Mouse (Mus musculus) embryonic stem cell, embryonic (primary cell): ENCODE results near the gene Gm38392.
"Not testable (repeated sequence)": the region's sequence is repeated elsewhere in the genome, so short reads cannot be mapped to it uniquely, and the experiment has no call there.

Experiments used
- CTCF ChIA-PET, 4 experiments: fragments of 300-600 bp in 2 of 4; fragments of 350-600 bp in 2 of 4; sonication (Branson Sonifier 250); formaldehyde crosslinking; loops; one replicate each; lab custom pipeline; 2022; ENCODE audit warnings: inconsistent platforms in 2 of 4; lab: Charles Lee
- POLR2A ChIA-PET, 4 experiments: fragments of 300-600 bp in 2 of 4; fragments of 350-600 bp in 2 of 4; sonication (Branson Sonifier 250); formaldehyde crosslinking; loops; one replicate each; lab custom pipeline; 2022; ENCODE audit warnings: antibody characterized with exemption in 4 of 4, inconsistent platforms in 1 of 4; lab: Charles Lee

The Gm38392 gene

DNA sequence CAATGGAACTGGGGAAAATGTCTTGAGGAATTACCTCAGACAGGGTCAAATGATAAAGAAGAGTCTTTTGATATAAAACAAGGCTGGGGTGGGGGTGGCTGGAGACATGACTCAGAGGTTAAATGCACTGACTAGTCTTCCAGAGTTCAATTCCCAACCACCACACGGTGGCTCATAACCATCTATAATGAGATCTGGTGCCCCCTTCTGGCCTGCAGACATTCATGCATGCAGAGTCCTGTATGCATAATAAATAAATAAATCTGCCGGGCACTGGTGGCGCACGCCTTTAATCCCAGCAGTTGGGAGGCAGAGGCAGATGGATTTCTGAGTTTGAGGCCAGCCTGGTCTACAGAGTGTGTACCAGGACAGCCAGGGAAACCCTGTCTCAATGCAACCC, 5.0 kb upstream of the Gm38392 start:
- CTCF ChIA-PET, result interaction anchor here in 1 of 4 experiments (1.2 kb wide), 1 partner anchor 46 kb away, joined by 5 read pairs; no protein-coding TSS in a partner anchor
- POLR2A ChIA-PET, result interaction anchor here in 2 of 4 experiments (0.6 to 12.8 kb wide), 6 partner anchors 14 to 147 kb away, joined by 3 to 237 read pairs (median 6); partner anchors contain the start of genes Smg5 (in 1 of the 2) and Tmem79 (in 1 of the 2)

- CTCF ChIA-PET, result interaction anchor here (0.5 to 2.0 kb wide), 8 partner anchors 8 to 46 kb away, joined by 3 to 6 read pairs (median 4); partner anchors contain the start of genes Cct3 (in 1 of the 4) and Tsacc (in 1 of the 4)
- POLR2A ChIA-PET, result interaction anchor here (0.5 to 12.8 kb wide), 32 partner anchors 9 to 915 kb away, joined by 3 to 237 read pairs (median 4); partner anchors contain the start of genes Cct3 (in 4 of the 4), Tsacc (in 4 of the 4), Glmp (in 2 of the 4) and Smg5 (in 2 of the 4)
Measured at GRCm38 (mm10) chr3:88288133-88288713, 1.2 kb upstream of the Gm38392 start.

DNA sequence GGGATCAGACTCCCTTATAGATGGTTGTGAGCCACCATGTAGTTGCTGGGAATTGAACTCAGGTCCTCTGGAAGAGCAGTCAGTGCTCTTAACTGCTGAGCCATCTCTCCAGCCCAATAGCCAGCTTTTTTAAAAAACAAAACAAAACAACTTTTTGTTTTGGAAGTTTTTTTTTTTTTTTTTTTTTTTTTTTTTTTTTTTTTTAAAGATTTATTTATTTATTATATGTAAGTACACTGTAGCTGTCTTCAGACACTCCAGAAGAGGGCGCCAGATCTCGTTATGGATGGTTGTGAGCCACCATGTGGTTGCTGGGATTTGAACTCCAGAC, 1.5 kb downstream of the Gm38392 start:
- POLR2A ChIA-PET, result interaction anchor here (0.6 to 12.8 kb wide), 42 partner anchors 8 to 351 kb away, joined by 3 to 237 read pairs (median 5); partner anchors contain the start of genes Cct3 (in 3 of the 4), Smg5 (in 3 of the 4), Tmem79 (in 3 of the 4) and Tsacc (in 3 of the 4)
- CTCF ChIA-PET, result interaction anchor here (0.6 to 1.3 kb wide), 9 partner anchors 9 to 1097 kb away, joined by 3 to 8 read pairs (median 3); partner anchors contain the start of genes Cct3 (in 2 of the 4) and Tsacc (in 2 of the 4)

GRCm38 (mm10) chr3:88284815-88285564, 2.0 kb downstream of the Gm38392 start:
- ChIA-PET POLR2A (interaction anchor here (0.5 to 12.8 kb wide), 47 partner anchors 8 to 352 kb away, joined by 3 to 237 read pairs (median 4); partner anchors contain the start of genes Cct3 (in 3 of the 4), Smg5 (in 3 of the 4), Tmem79 (in 3 of the 4) and Tsacc (in 3 of the 4)), CTCF (interaction anchor here (0.5 to 1.3 kb wide), 10 partner anchors 8 to 1132 kb away, joined by 3 to 8 read pairs (median 4); partner anchors contain the start of genes Cct3 (in 2 of the 4) and Tsacc (in 2 of the 4))

GRCm38 (mm10) chr3:88281141-88281916, 5.7 kb downstream of the Gm38392 start:
- ChIA-PET CTCF (interaction anchor here in 2 of 4 experiments (0.5 to 2.2 kb wide), 4 partner anchors 9 to 733 kb away, joined by 3 to 6 read pairs (median 3); no protein-coding TSS in a partner anchor), POLR2A (interaction anchor here in 3 of 4 experiments (0.6 to 13.2 kb wide), 40 partner anchors 4 to 883 kb away, joined by 3 to 237 read pairs (median 4); partner anchors contain the start of genes Cct3 (in 3 of the 3), Smg5 (in 3 of the 3), Tmem79 (in 3 of the 3) and Tsacc (in 3 of the 3))

GRCm38 (mm10) chr3:88280035-88280434, 7.0 kb downstream of the Gm38392 start:
- CTCF ChIA-PET, result interaction anchor here in 1 of 4 experiments (0.8 kb wide), 1 partner anchor 11 kb away, joined by 3 read pairs; no protein-coding TSS in a partner anchor

GRCm38 (mm10) chr3:88276529-88277143, 10.4 kb downstream of the Gm38392 start:
- POLR2A ChIA-PET, result interaction anchor here in 3 of 4 experiments (0.6 to 13.2 kb wide), 39 partner anchors 9 to 342 kb away, joined by 3 to 237 read pairs (median 4); partner anchors contain the start of genes Cct3 (in 3 of the 3), Tsacc (in 3 of the 3), Gm38392 (in 2 of the 3) and Smg5 (in 2 of the 3)

More at GRCm38 (mm10) chr3:88280035-88280434, 7.0 kb downstream of the Gm38392 start:
- POLR2A ChIA-PET, result interaction anchor here in 2 of 4 experiments (0.6 to 13.2 kb wide), 6 partner anchors 7 to 292 kb away, joined by 3 to 237 read pairs (median 4); partner anchors contain the start of genes Cct3 (in 1 of the 2), Gm38392 (in 1 of the 2), Smg5 (in 1 of the 2) and Tmem79 (in 1 of the 2)

DNA sequence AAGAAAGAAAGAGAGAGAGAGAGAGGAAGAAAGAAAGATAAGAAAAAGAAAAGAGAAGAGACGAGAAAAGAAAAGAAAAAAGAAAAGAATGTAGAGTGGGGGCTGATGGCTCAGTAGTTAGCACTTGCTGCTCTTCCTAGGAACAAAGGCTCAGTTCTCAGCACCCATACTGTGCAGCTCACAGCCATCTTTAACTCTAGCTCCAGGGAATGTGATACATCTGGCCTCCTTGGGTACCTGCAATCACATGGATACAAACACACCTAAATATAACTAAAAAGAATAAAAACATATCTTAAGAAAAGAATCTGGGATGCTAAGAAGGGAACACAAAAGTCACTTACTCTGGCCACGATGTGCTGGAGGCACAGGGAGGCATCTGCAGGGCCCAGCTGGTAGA, 10.9 kb downstream of the Gm38392 start:
- POLR2A ChIA-PET, result interaction anchor here in 3 of 4 experiments (0.6 to 13.2 kb wide), 37 partner anchors 9 to 1804 kb away, joined by 3 to 237 read pairs (median 4); partner anchors contain the start of genes Cct3 (in 3 of the 3), Tsacc (in 3 of the 3), Gm38392 (in 2 of the 3) and Smg5 (in 2 of the 3)
- CTCF ChIA-PET, result interaction anchor here (0.7 to 1.8 kb wide), 17 partner anchors 9 to 265 kb away, joined by 3 to 14 read pairs (median 4); partner anchors contain the start of genes Cct3 (in 2 of the 4), Tsacc (in 2 of the 4) and Gm38392 (in 1 of the 4)

More at GRCm38 (mm10) chr3:88276529-88277143, 10.4 kb downstream of the Gm38392 start:
- CTCF ChIA-PET, result interaction anchor here (0.6 to 1.8 kb wide), 20 partner anchors 8 to 1907 kb away, joined by 3 to 14 read pairs (median 4); partner anchors contain the start of genes Cct3 (in 2 of the 4), Tsacc (in 2 of the 4) and Gm38392 (in 1 of the 4)

GRCm38 (mm10) chr3:88274002-88274401, 13.0 kb downstream of the Gm38392 start:
- ChIA-PET CTCF (interaction anchor here in 3 of 4 experiments (0.6 to 1.4 kb wide), 4 partner anchors 10 to 313 kb away, joined by 3 to 4 read pairs (median 4); no protein-coding TSS in a partner anchor), POLR2A (interaction anchor here in 2 of 4 experiments (0.6 to 13.2 kb wide), 11 partner anchors 9 to 234 kb away, joined by 3 to 237 read pairs (median 4); partner anchors contain the start of genes Cct3 (in 2 of the 2), Smg5 (in 2 of the 2), Tmem79 (in 2 of the 2) and Tsacc (in 2 of the 2))

GRCm38 (mm10) chr3:88271859-88272258, 15.2 kb downstream of the Gm38392 start:
- POLR2A ChIA-PET, result interaction anchor here in 1 of 4 experiments (0.6 to 13.2 kb wide), 6 partner anchors 15 to 1976 kb away, joined by 3 to 237 read pairs (median 9); partner anchors contain the start of genes Cct3, Gm38392, Slc39a1 and Smg5

DNA sequence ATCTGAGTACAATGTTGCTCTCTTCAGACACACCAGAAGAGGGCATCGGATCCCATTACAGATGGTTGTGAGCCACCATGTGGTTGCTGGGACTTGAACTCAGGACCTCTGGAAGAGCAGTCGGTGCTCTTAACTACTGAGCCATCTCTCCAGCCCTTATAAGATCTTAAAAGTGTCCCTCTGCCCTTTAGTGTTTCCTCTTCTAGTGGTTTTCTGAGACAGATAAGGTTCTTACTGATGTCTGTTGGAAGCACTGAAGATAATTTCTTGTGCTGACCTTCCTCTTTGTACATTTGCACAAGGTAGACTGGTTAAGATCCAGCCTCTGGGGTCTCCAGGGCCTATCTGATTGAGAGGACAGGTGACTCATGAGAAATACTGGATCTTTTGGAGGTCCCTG, 15.7 kb downstream of the Gm38392 start:
- CTCF ChIA-PET, result not testable (repeated sequence)

More at GRCm38 (mm10) chr3:88271859-88272258, 15.2 kb downstream of the Gm38392 start:
- CTCF ChIA-PET, result interaction anchor here in 1 of 4 experiments (1.0 kb wide), 1 partner anchor 23 kb away, joined by 3 read pairs; no protein-coding TSS in a partner anchor

DNA sequence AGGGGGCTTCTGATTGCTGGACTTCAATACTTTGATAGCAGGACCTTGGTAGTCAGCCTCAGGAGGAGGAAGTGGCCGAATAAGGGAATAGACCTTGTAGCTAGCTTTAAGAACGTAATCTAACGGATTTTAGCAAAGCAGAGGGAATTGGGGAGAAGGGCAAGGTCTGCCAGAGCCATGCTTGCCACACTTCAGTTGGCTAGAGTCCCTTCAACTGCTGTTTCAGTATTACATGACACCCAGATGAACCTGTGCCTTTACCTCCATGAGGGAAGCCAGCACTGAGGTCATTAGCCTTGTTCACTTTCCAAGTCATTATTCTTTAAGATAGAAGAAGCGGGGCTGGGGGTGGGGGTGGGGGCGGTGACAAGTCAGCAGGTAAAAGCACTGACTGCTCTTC, 18.0 kb downstream of the Gm38392 start:
- POLR2A ChIA-PET, result interaction anchor here in 1 of 4 experiments (1.4 kb wide), 1 partner anchor 417 kb away, joined by 3 read pairs; no protein-coding TSS in a partner anchor
- CTCF ChIA-PET, result interaction anchor here in 1 of 4 experiments (1.8 kb wide), 1 partner anchor 26 kb away, joined by 4 read pairs; no protein-coding TSS in a partner anchor

More for the DNA sequence above, 15.7 kb downstream of the Gm38392 start:
- POLR2A ChIA-PET, result interaction anchor here in 1 of 4 experiments (0.6 to 13.2 kb wide), 6 partner anchors 16 to 1976 kb away, joined by 3 to 237 read pairs (median 9); partner anchors contain the start of genes Cct3, Gm38392, Slc39a1 and Smg5

DNA sequence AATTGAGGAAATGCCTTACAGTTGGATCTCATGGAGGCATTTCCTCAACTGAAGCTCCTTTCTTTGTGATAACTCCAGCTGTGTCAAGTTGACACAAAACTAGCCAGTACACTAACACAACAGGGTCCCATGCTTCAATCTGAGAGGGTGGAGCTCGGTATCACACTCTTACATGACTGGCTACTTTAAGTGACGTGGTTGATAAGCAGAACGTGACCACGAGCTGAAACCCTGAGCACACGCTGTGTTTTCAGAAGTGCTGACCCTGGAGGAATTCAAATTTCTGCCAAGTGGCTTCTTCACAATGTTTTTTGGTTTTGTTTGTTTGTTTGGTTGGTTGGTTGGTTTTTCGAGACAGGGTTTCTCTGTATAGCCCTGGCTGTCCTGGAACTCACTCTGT, 19.0 kb downstream of the Gm38392 start:
- CTCF ChIA-PET, result not testable (repeated sequence)
- POLR2A ChIA-PET, result interaction anchor here in 3 of 4 experiments (0.5 to 1.4 kb wide), 3 partner anchors 68 to 418 kb away, joined by 3 to 5 read pairs (median 3); partner anchors contain the start of genes Smg5 (in 1 of the 3) and Tmem79 (in 1 of the 3)

GRCm38 (mm10) chr3:88262346-88262745, 24.7 kb downstream of the Gm38392 start:
- POLR2A ChIA-PET, result interaction anchor here in 2 of 4 experiments (1.0 to 1.9 kb wide), 7 partner anchors 14 to 147 kb away, joined by 3 to 8 read pairs (median 4); no protein-coding TSS in a partner anchor
- CTCF ChIA-PET, result interaction anchor here in 3 of 4 experiments (1.1 to 2.2 kb wide), 5 partner anchors 15 to 20 kb away, joined by 3 to 10 read pairs (median 5); no protein-coding TSS in a partner anchor

DNA sequence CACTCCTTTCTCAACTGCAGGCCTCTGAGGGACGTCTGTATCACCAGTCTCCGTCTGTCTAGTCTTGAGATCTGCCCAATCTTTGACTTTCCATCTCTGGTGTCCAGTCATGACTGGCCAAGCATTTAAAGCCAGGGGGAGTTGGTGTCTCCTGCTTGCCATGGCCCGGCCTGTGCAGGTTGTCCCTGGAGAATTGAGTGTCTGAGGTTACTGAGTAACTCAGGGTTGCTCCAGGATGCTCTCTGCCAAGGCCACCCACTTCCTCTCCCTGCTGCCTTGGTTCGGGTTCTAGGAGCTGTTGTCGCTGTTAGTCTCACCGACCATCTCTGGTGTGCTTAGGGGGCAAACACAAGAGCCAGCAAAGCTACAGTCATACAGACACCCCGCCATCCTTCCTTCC, 30.6 kb downstream of the Gm38392 start:
- ChIA-PET POLR2A (interaction anchor here in 1 of 4 experiments (1.4 to 1.9 kb wide), 4 partner anchors 9 to 19 kb away, joined by 4 to 5 read pairs (median 4); no protein-coding TSS in a partner anchor), CTCF (interaction anchor here in 1 of 4 experiments (4.2 kb wide), 1 partner anchor 14 kb away, joined by 38 read pairs; no protein-coding TSS in a partner anchor)
